Mouse (Mus musculus): ENCODE data around the gene Nudt1. TPM values are rescaled to one million over a fixed set of nuclear protein-coding genes. Genes with fewer than 3 reads are reported as not detected.

The Nudt1 gene
- polyA plus RNA-seq, 1 experiment from 2014 or later, result 47.1 TPM

- Histone ChIP-seq H3K4me2 (ENCODE audit: low read depth) (no peak overlapping the region), H3K9me3 (ENCODE audit: control insufficient read depth, low read length) (no peaks in the 10 kb centered on the region), H3K36me3 (ENCODE audit: control insufficient read depth, insufficient read depth, low read length) (no peaks in the 10 kb centered on the region), H3K4me1 (ENCODE audit: control insufficient read depth, insufficient read depth, low read length) (no peaks in the 10 kb centered on the region), H3K9ac (ENCODE audit: low read length) (no peak overlapping the region), H3K4me3 (ENCODE audit: low read depth, low read length) (no peak overlapping the region), H3K27me3 (ENCODE audit: control insufficient read depth, insufficient read depth, low read length) (no peaks in the 10 kb centered on the region), H3K27ac (ENCODE audit: low read depth, low read length) (no peak overlapping the region)
- 81% methylated on average over 6 of the region's 6 CpGs for WGBS
- ATAC-seq (ENCODE audit: insufficient read depth, low FRiP score, low TSS enrichment), result no peak
- DNase-seq (ENCODE audit: low spot score), result no peak
These were observed 49.2 kb downstream of the Nudt1 start for GRCm38 (mm10) chr5:140370446-140371254.

GRCm38 (mm10) chr5:140371671-140372070 lies 50.2 kb downstream of the Nudt1 start:
- no peak for DNase-seq (ENCODE audit: low spot score)
- no peak for ATAC-seq (ENCODE audit: insufficient read depth, low FRiP score, low TSS enrichment)
- WGBS, result 97% methylated on average over 3 of the region's 3 CpGs

GRCm38 (mm10) chr5:140373711-140374110 lies 52.3 kb downstream of the Nudt1 start:
- WGBS, result 66% methylated on average over 2 of the region's 2 CpGs
- Histone ChIP-seq H3K27ac (ENCODE audit: low read depth, low read length) (no peak overlapping the region), H3K9me3 (ENCODE audit: control insufficient read depth, low read length) (no peaks in the 10 kb centered on the region), H3K27me3 (ENCODE audit: control insufficient read depth, insufficient read depth, low read length) (no peaks in the 10 kb centered on the region), H3K9ac (ENCODE audit: low read length) (no peak overlapping the region), H3K4me2 (ENCODE audit: low read depth) (no peak overlapping the region), H3K36me3 (ENCODE audit: control insufficient read depth, insufficient read depth, low read length) (no peaks in the 10 kb centered on the region), H3K4me3 (ENCODE audit: low read depth, low read length) (no peak overlapping the region), H3K4me1 (ENCODE audit: control insufficient read depth, insufficient read depth, low read length) (no peaks in the 10 kb centered on the region)
- ATAC-seq (ENCODE audit: insufficient read depth, low FRiP score, low TSS enrichment) (no peak), DNase-seq (ENCODE audit: low spot score) (no peak)

More at GRCm38 (mm10) chr5:140371671-140372070, 50.2 kb downstream of the Nudt1 start:
- H3K4me2 ChIP-seq (ENCODE audit: low read depth), result no peak overlapping the region
- H3K27me3 ChIP-seq (ENCODE audit: control insufficient read depth, insufficient read depth, low read length), result no peaks in the 10 kb centered on the region
- H3K9me3 ChIP-seq (ENCODE audit: control insufficient read depth, low read length), result no peaks in the 10 kb centered on the region
- no peak overlapping the region for H3K9ac ChIP-seq (ENCODE audit: low read length)
- no peak overlapping the region for H3K27ac ChIP-seq (ENCODE audit: low read depth, low read length)
- no peaks in the 10 kb centered on the region for H3K4me1 ChIP-seq (ENCODE audit: control insufficient read depth, insufficient read depth, low read length)
- no peak overlapping the region for H3K4me3 ChIP-seq (ENCODE audit: low read depth, low read length)
- no peaks in the 10 kb centered on the region for H3K36me3 ChIP-seq (ENCODE audit: control insufficient read depth, insufficient read depth, low read length)

- H3K4me2 ChIP-seq (ENCODE audit: low read depth), result no peak overlapping the region
- H3K27me3 ChIP-seq (ENCODE audit: control insufficient read depth, insufficient read depth, low read length), result no peaks in the 10 kb centered on the region
- no peak overlapping the region for H3K9ac ChIP-seq (ENCODE audit: low read length)
- H3K9me3 ChIP-seq (ENCODE audit: control insufficient read depth, low read length), result no peaks in the 10 kb centered on the region
- no peaks in the 10 kb centered on the region for H3K36me3 ChIP-seq (ENCODE audit: control insufficient read depth, insufficient read depth, low read length)
- no peaks in the 10 kb centered on the region for H3K4me1 ChIP-seq (ENCODE audit: control insufficient read depth, insufficient read depth, low read length)
- DNase-seq (ENCODE audit: low spot score) (no peak), ATAC-seq (ENCODE audit: insufficient read depth, low FRiP score, low TSS enrichment) (no peak)
- no peak overlapping the region for H3K4me3 ChIP-seq (ENCODE audit: low read depth, low read length)
- H3K27ac ChIP-seq (ENCODE audit: low read depth, low read length), result no peak overlapping the region
- 38% methylated on average over 3 of the region's 3 CpGs for WGBS
These were observed 52.8 kb downstream of the Nudt1 start for GRCm38 (mm10) chr5:140374226-140374625.

- no peak overlapping the region for H3K4me3 ChIP-seq (ENCODE audit: low read depth, low read length)
- H3K9ac ChIP-seq (ENCODE audit: low read length), result no peak overlapping the region
- DNase-seq (ENCODE audit: low spot score), result no peak
- no peak overlapping the region for H3K27ac ChIP-seq (ENCODE audit: low read depth, low read length)
- no peak for ATAC-seq (ENCODE audit: insufficient read depth, low FRiP score, low TSS enrichment)
- H3K4me1 ChIP-seq (ENCODE audit: control insufficient read depth, insufficient read depth, low read length), result no peaks in the 10 kb centered on the region
- no peaks in the 10 kb centered on the region for H3K9me3 ChIP-seq (ENCODE audit: control insufficient read depth, low read length)
- 90% methylated on average over 4 of the region's 4 CpGs for WGBS
- H3K27me3 ChIP-seq (ENCODE audit: control insufficient read depth, insufficient read depth, low read length), result no peaks in the 10 kb centered on the region
- no peaks in the 10 kb centered on the region for H3K36me3 ChIP-seq (ENCODE audit: control insufficient read depth, insufficient read depth, low read length)
- H3K4me2 ChIP-seq (ENCODE audit: low read depth), result no peak overlapping the region
These were observed 53.9 kb downstream of the Nudt1 start for GRCm38 (mm10) chr5:140375249-140375829.

- H3K4me2 ChIP-seq (ENCODE audit: low read depth), result no peak overlapping the region
- no peak overlapping the region for H3K4me3 ChIP-seq (ENCODE audit: low read depth, low read length)
- H3K9me3 ChIP-seq (ENCODE audit: control insufficient read depth, low read length), result no peaks in the 10 kb centered on the region
- H3K27me3 ChIP-seq (ENCODE audit: control insufficient read depth, insufficient read depth, low read length), result no peaks in the 10 kb centered on the region
- H3K27ac ChIP-seq (ENCODE audit: low read depth, low read length), result no peak overlapping the region
- no peak for DNase-seq (ENCODE audit: low spot score)
- ATAC-seq (ENCODE audit: insufficient read depth, low FRiP score, low TSS enrichment), result no peak
- 94% methylated on average over 6 of the region's 6 CpGs for WGBS
- no peaks in the 10 kb centered on the region for H3K4me1 ChIP-seq (ENCODE audit: control insufficient read depth, insufficient read depth, low read length)
- no peaks in the 10 kb centered on the region for H3K36me3 ChIP-seq (ENCODE audit: control insufficient read depth, insufficient read depth, low read length)
- no peak overlapping the region for H3K9ac ChIP-seq (ENCODE audit: low read length)
These were observed 56.8 kb downstream of the Nudt1 start for GRCm38 (mm10) chr5:140378121-140378853.

- Histone ChIP-seq H3K9ac (ENCODE audit: low read length) (no peak overlapping the region), H3K4me3 (ENCODE audit: low read depth, low read length) (no peak overlapping the region), H3K27ac (ENCODE audit: low read depth, low read length) (no peak overlapping the region), H3K27me3 (ENCODE audit: control insufficient read depth, insufficient read depth, low read length) (no peaks in the 10 kb centered on the region), H3K4me1 (ENCODE audit: control insufficient read depth, insufficient read depth, low read length) (0 out of 2 replicates have a peak, but pooled peaks cover 3% of the 10 kb centered on the region), H3K9me3 (ENCODE audit: control insufficient read depth, low read length) (no peaks in the 10 kb centered on the region), H3K4me2 (ENCODE audit: low read depth) (no peak overlapping the region), H3K36me3 (ENCODE audit: control insufficient read depth, insufficient read depth, low read length) (no peaks in the 10 kb centered on the region)
- ATAC-seq (ENCODE audit: insufficient read depth, low FRiP score, low TSS enrichment) (no peak), DNase-seq (ENCODE audit: low spot score) (no peak)
- 76% methylated on average over 6 of the region's 6 CpGs for WGBS
These were observed 57.8 kb downstream of the Nudt1 start for GRCm38 (mm10) chr5:140379299-140379698.

- ATAC-seq (ENCODE audit: insufficient read depth, low FRiP score, low TSS enrichment) (no peak), DNase-seq (ENCODE audit: low spot score) (no peak)
- no peaks in the 10 kb centered on the region for H3K9me3 ChIP-seq (ENCODE audit: control insufficient read depth, low read length)
- 96% methylated on average over 7 of the region's 7 CpGs for WGBS
- H3K4me2 ChIP-seq (ENCODE audit: low read depth), result no peak overlapping the region
- H3K27me3 ChIP-seq (ENCODE audit: control insufficient read depth, insufficient read depth, low read length), result no peaks in the 10 kb centered on the region
- H3K27ac ChIP-seq (ENCODE audit: low read depth, low read length), result no peak overlapping the region
- H3K9ac ChIP-seq (ENCODE audit: low read length), result no peak overlapping the region
- no peak overlapping the region for H3K4me3 ChIP-seq (ENCODE audit: low read depth, low read length)
- H3K36me3 ChIP-seq (ENCODE audit: control insufficient read depth, insufficient read depth, low read length), result no peaks in the 10 kb centered on the region
- H3K4me1 ChIP-seq (ENCODE audit: control insufficient read depth, insufficient read depth, low read length), result 0 out of 2 replicates have a peak, but pooled peaks cover 3% of the 10 kb centered on the region
These were observed 59.7 kb downstream of the Nudt1 start for GRCm38 (mm10) chr5:140381156-140381555.

All from neural tube, embryonic 11.5 days (tissue).